Mouse (Mus musculus) forebrain, embryonic 12.5 days (tissue): ENCODE results near the gene Olfr560. TPM values are rescaled to one million over a fixed set of nuclear protein-coding genes. Genes with fewer than 3 reads are reported as not detected.

ENCODE experiments used
- ATAC-seq: fragments of 200-750 bp; cut with Nextera tagmentation; 2 replicates; pipeline ENCODE4 v1.8.0; 2017; ENCODE audit warnings: moderate TSS enrichment; ENCODE audit not compliant: low FRiP score
- H3K27ac ChIP-seq: fragments of 300-500 bp; sonication (generic); 2 replicates; pipeline ENCODE4 v1.5.1; 2016; ENCODE audit warnings: mild to moderate bottlenecking
- H3K27me3 ChIP-seq: fragments of 300-500 bp; sonication (generic); 2 replicates; pipeline ENCODE4 v1.6.1; 2016; ENCODE audit warnings: mild to moderate bottlenecking
- H3K36me3 ChIP-seq: fragments of 300-500 bp; sonication (generic); replicated peaks from 2 replicates; pipeline ENCODE4 v1.6.1; 2016; ENCODE audit warnings: mild to moderate bottlenecking
- H3K4me1 ChIP-seq: fragments of 300-500 bp; sonication (generic); 2 replicates; pipeline ENCODE4 v1.6.1; 2016
- H3K4me2 ChIP-seq: fragments of 300-500 bp; sonication (generic); 2 replicates; pipeline ENCODE4 v1.6.1; 2016; ENCODE audit warnings: mild to moderate bottlenecking, moderate library complexity
- H3K4me3 ChIP-seq: fragments of 300-500 bp; sonication (generic); replicated peaks from 2 replicates; pipeline ENCODE4 v1.5.1; 2016; ENCODE audit warnings: mild to moderate bottlenecking
- H3K9ac ChIP-seq: fragments of 300-500 bp; sonication (generic); 2 replicates; pipeline ENCODE4 v1.6.1; 2016; ENCODE audit warnings: mild to moderate bottlenecking
- H3K9me3 ChIP-seq: fragments of 300-500 bp; sonication (generic); 2 replicates; pipeline ENCODE4 v1.6.1; 2016
- WGBS: fragments of 180-500 bp; shearing (Covaris S2); methylation state at CpG from one replicate; pipeline ENCODE4 v1.1.7; 2016; 5-methylcytosine and 5-hydroxymethylcytosine counted together
- polyA plus RNA-seq: library from polyadenylated mRNA; unstranded; fragments of >200 nt; fragmentation: Nextera tagmentation; extraction: Ambion mirVana; gene quantifications from 2 replicates; pipeline ENCODE4 v1.2.1, GENCODE M21; 2016

Gene Olfr560
- not detected in 2 replicates for polyA plus RNA-seq

GRCm38 (mm10) chr7:102759266-102759665 lies at the start of gene Olfr560, which contains the start of gene Olfr78:
TSS of gene Olfr560 (minus strand) at chr7:102759366.
TSS of gene Olfr78 (minus strand) at chr7:102759471.
- WGBS = 80% methylated on average over 4 of the region's 4 CpGs

GRCm38 (mm10) chr7:102803180-102803579 lies 44.0 kb upstream of the Olfr560 start, which contains the start of gene Olfr564:
TSS of gene Olfr564 (plus strand) at chr7:102803480.
- ATAC-seq = no peak
- H3K4me1 ChIP-seq = no peaks in the 10 kb centered on the region
- no peaks in the 10 kb centered on the region for H3K9me3 ChIP-seq
- H3K36me3 ChIP-seq = no peaks in the 10 kb centered on the region
- H3K27ac ChIP-seq = no peak within 1 kb of the TSS
- no peaks in the 10 kb centered on the region for H3K27me3 ChIP-seq
- H3K4me3 ChIP-seq = no peak within 1 kb of the TSS
- H3K4me2 ChIP-seq = no peak within 1 kb of the TSS
- no peak within 1 kb of the TSS for H3K9ac ChIP-seq

More at GRCm38 (mm10) chr7:102759266-102759665, at the start of gene Olfr560, which contains the start of gene Olfr78:
- no peak within 1 kb of the TSS for H3K4me2 ChIP-seq
- no peak within 1 kb of the TSS for H3K9ac ChIP-seq
- ATAC-seq = no peak
- H3K4me1 ChIP-seq = no peaks in the 10 kb centered on the region
- H3K4me3 ChIP-seq = no peak within 1 kb of the TSS
- no peaks in the 10 kb centered on the region for H3K27me3 ChIP-seq
- H3K9me3 ChIP-seq = no peaks in the 10 kb centered on the region
- no peak within 1 kb of the TSS for H3K27ac ChIP-seq
- H3K36me3 ChIP-seq = no peaks in the 10 kb centered on the region

GRCm38 (mm10) chr7:102770921-102771320 lies 11.8 kb upstream of the Olfr560 start, which contains the start of gene Olfr561:
TSS of gene Olfr561 (plus strand) at chr7:102771221.
- 92% methylated on average over 2 of the region's 2 CpGs for WGBS
- Histone ChIP-seq H3K4me3 (no peak within 1 kb of the TSS), H3K27ac (no peak within 1 kb of the TSS), H3K9me3 (no peaks in the 10 kb centered on the region), H3K27me3 (no peaks in the 10 kb centered on the region), H3K4me1 (no peaks in the 10 kb centered on the region), H3K4me2 (no peak within 1 kb of the TSS), H3K9ac (no peak within 1 kb of the TSS), H3K36me3 (no peaks in the 10 kb centered on the region)
- no peak for ATAC-seq

GRCm38 (mm10) chr7:102752086-102752485 lies 7.1 kb downstream of the Olfr560 start:
- H3K27me3 ChIP-seq = no peaks in the 10 kb centered on the region
- no peak overlapping the region for H3K4me2 ChIP-seq
- H3K9ac ChIP-seq = no peak overlapping the region
- H3K4me1 ChIP-seq = no peaks in the 10 kb centered on the region
- H3K4me3 ChIP-seq = no peak overlapping the region
- H3K27ac ChIP-seq = no peak overlapping the region
- 31% methylated on average over 1 of the region's 1 CpGs for WGBS
- no peaks in the 10 kb centered on the region for H3K36me3 ChIP-seq
- no peaks in the 10 kb centered on the region for H3K9me3 ChIP-seq
- ATAC-seq = no peak

GRCm38 (mm10) chr7:102737705-102738104 lies 21.5 kb downstream of the Olfr560 start:
- Histone ChIP-seq H3K4me2 (no peak overlapping the region), H3K9ac (no peak overlapping the region), H3K9me3 (no peaks in the 10 kb centered on the region), H3K4me1 (no peaks in the 10 kb centered on the region), H3K36me3 (no peaks in the 10 kb centered on the region), H3K4me3 (no peak overlapping the region), H3K27me3 (no peaks in the 10 kb centered on the region), H3K27ac (no peak overlapping the region)
- ATAC-seq = no peak
- WGBS = 68% methylated on average over 2 of the region's 2 CpGs

GRCm38 (mm10) chr7:102733793-102734192 lies 25.4 kb downstream of the Olfr560 start:
- Histone ChIP-seq H3K36me3 (no peaks in the 10 kb centered on the region), H3K9ac (no peak overlapping the region), H3K4me1 (no peaks in the 10 kb centered on the region), H3K4me3 (no peak overlapping the region), H3K27me3 (no peaks in the 10 kb centered on the region), H3K27ac (no peak overlapping the region), H3K4me2 (no peak overlapping the region), H3K9me3 (no peaks in the 10 kb centered on the region)
- no peak; the same call in 1 of the 2 replicates for ATAC-seq
- 81% methylated on average over 1 of the region's 1 CpGs for WGBS

- Histone ChIP-seq H3K36me3 (no peaks in the 10 kb centered on the region), H3K9ac (no peak within 1 kb of the TSS), H3K4me3 (no peak within 1 kb of the TSS), H3K27ac (no peak within 1 kb of the TSS), H3K9me3 (no peaks in the 10 kb centered on the region), H3K4me2 (no peak within 1 kb of the TSS), H3K27me3 (no peaks in the 10 kb centered on the region), H3K4me1 (no peaks in the 10 kb centered on the region)
- no peak for ATAC-seq
Measured at GRCm38 (mm10) chr7:102727391-102727790, 31.8 kb downstream of the Olfr560 start, which contains the start of gene Olfr559. TSS of gene Olfr559 (minus strand) at chr7:102727491.

GRCm38 (mm10) chr7:102718970-102719369 lies 40.2 kb downstream of the Olfr560 start, which contains the start of gene Olfr33:
TSS of gene Olfr33 (minus strand) at chr7:102719070.
- WGBS = 61% methylated on average over 1 of the region's 1 CpGs
- no peak within 1 kb of the TSS for H3K9ac ChIP-seq
- H3K4me1 ChIP-seq = no peaks in the 10 kb centered on the region
- H3K27ac ChIP-seq = no peak within 1 kb of the TSS
- H3K4me2 ChIP-seq = no peak within 1 kb of the TSS
- H3K27me3 ChIP-seq = no peaks in the 10 kb centered on the region
- no peak within 1 kb of the TSS for H3K4me3 ChIP-seq
- H3K36me3 ChIP-seq = no peaks in the 10 kb centered on the region
- H3K9me3 ChIP-seq = no peaks in the 10 kb centered on the region
- ATAC-seq = no peak

GRCm38 (mm10) chr7:102701915-102702314 lies 57.3 kb downstream of the Olfr560 start, which contains the start of gene Olfr558:
TSS of gene Olfr558 (plus strand) at chr7:102702215.
- no peak within 1 kb of the TSS for H3K4me3 ChIP-seq
- no peaks in the 10 kb centered on the region for H3K36me3 ChIP-seq
- no peaks in the 10 kb centered on the region for H3K27me3 ChIP-seq
- no peak within 1 kb of the TSS for H3K4me2 ChIP-seq
- H3K9ac ChIP-seq = no peak within 1 kb of the TSS
- no peaks in the 10 kb centered on the region for H3K4me1 ChIP-seq
- H3K9me3 ChIP-seq = no peaks in the 10 kb centered on the region
- H3K27ac ChIP-seq = no peak within 1 kb of the TSS
- no peak for ATAC-seq

Other genes starting within 250 kb of the Olfr560 start
- not detected in 2 replicates for gene Olfr547, start 224.6 kb downstream of the Olfr560 start, polyA plus RNA-seq
- not detected in 2 replicates for gene Olfr548-ps1, start 218.5 kb downstream of the Olfr560 start, polyA plus RNA-seq
- gene Olfr549, start 209.5 kb downstream of the Olfr560 start, polyA plus RNA-seq = not detected in 2 replicates
- gene Trim21, start 193.9 kb downstream of the Olfr560 start, polyA plus RNA-seq = 0.14 and 0.21 TPM in 2 replicates
- gene Olfr550, start 187.9 kb downstream of the Olfr560 start, polyA plus RNA-seq = 0.19 TPM in 1 of 2 replicates, not detected in the other
- gene Olfr551, start 167.5 kb downstream of the Olfr560 start, polyA plus RNA-seq = not detected in 2 replicates
- gene Olfr552, start 161.6 kb downstream of the Olfr560 start, polyA plus RNA-seq = not detected in 2 replicates
- not detected in 2 replicates for gene Olfr553, start 141.1 kb downstream of the Olfr560 start, polyA plus RNA-seq
- not detected in 2 replicates for gene Olfr554, start 120.9 kb downstream of the Olfr560 start, polyA plus RNA-seq
- not detected in 2 replicates for gene Olfr555, start 100.5 kb downstream of the Olfr560 start, polyA plus RNA-seq
- gene Olfr556, start 94.5 kb downstream of the Olfr560 start, polyA plus RNA-seq = not detected in 2 replicates
- 7.5 and 9.8 TPM in 2 replicates for gene Trim68, start 72.0 kb downstream of the Olfr560 start, polyA plus RNA-seq
- not detected in 2 replicates for gene Olfr557, start 63.5 kb downstream of the Olfr560 start, polyA plus RNA-seq
- gene Olfr558, start 57.2 kb downstream of the Olfr560 start, polyA plus RNA-seq = not detected in 2 replicates
- gene Olfr33, start 40.3 kb downstream of the Olfr560 start, polyA plus RNA-seq = not detected in 2 replicates
- not detected in 2 replicates for gene Olfr559, start 31.9 kb downstream of the Olfr560 start, polyA plus RNA-seq
- gene Olfr78, start 105 bp upstream of the Olfr560 start, polyA plus RNA-seq = 0.10 TPM in 1 of 2 replicates, not detected in the other
- gene Olfr561, start 11.9 kb upstream of the Olfr560 start, polyA plus RNA-seq = not detected in 2 replicates
- not detected in 2 replicates for gene Olfr564, start 44.1 kb upstream of the Olfr560 start, polyA plus RNA-seq
- not detected in 2 replicates for gene Olfr566, start 99.4 kb upstream of the Olfr560 start, polyA plus RNA-seq
- not detected in 2 replicates for gene Olfr568, start 117.8 kb upstream of the Olfr560 start, polyA plus RNA-seq
- not detected in 2 replicates for gene Olfr569, start 131.5 kb upstream of the Olfr560 start, polyA plus RNA-seq
- gene Olfr570, start 135.2 kb upstream of the Olfr560 start, polyA plus RNA-seq = not detected in 2 replicates
- gene Olfr571, start 158.2 kb upstream of the Olfr560 start, polyA plus RNA-seq = 0.12 and 0.13 TPM in 2 replicates
- gene Olfr572, start 165.0 kb upstream of the Olfr560 start, polyA plus RNA-seq = not detected in 2 replicates
- gene Olfr573-ps1, start 183.2 kb upstream of the Olfr560 start, polyA plus RNA-seq = not detected in 2 replicates
- gene Olfr574, start 189.1 kb upstream of the Olfr560 start, polyA plus RNA-seq = not detected in 2 replicates
- not detected in 2 replicates for gene Olfr575, start 199.4 kb upstream of the Olfr560 start, polyA plus RNA-seq
- gene Olfr576, start 203.3 kb upstream of the Olfr560 start, polyA plus RNA-seq = not detected in 2 replicates
- gene Olfr577, start 216.6 kb upstream of the Olfr560 start, polyA plus RNA-seq = not detected in 2 replicates
- not detected in 2 replicates for gene Olfr578, start 230.0 kb upstream of the Olfr560 start, polyA plus RNA-seq